Mouse (Mus musculus) ES-Bruce4 (cell line): ENCODE measurements around the gene Slc10a1.

Experiments used
- CTCF ChIP-seq: IDR thresholded peaks from one replicate; pipeline ENCODE4 v1.8.1; 2011; ENCODE audit warnings: low read depth, low read length
- EP300 ChIP-seq: IDR thresholded peaks from 2 replicates; pipeline ENCODE4 v1.6.1; 2011; ENCODE audit warnings: low read depth, low read length; ENCODE audit not compliant: insufficient read depth
- POLR2A ChIP-seq: IDR thresholded peaks from one replicate; pipeline ENCODE4 v1.8.1; 2011; ENCODE audit warnings: low read length; ENCODE audit not compliant: insufficient read depth

GRCm38 (mm10) chr12:80921301-80921700 lies 47.2 kb downstream of the Slc10a1 start:
- TF ChIP-seq CTCF (no peak), POLR2A (no peak), EP300 (no peak)
